Mouse (Mus musculus) testis, postnatal 10 days (tissue): ENCODE data around the gene Rab3a.
A peak's percentile ranks its signal among the peaks of the same experiment; 100 is the strongest.

Source experiments
- DNase-seq: peaks from one replicate; pipeline ENCODE4 v3.0.0; 2021; ENCODE audit warnings: low spot score

Gene Rab3a

DNA sequence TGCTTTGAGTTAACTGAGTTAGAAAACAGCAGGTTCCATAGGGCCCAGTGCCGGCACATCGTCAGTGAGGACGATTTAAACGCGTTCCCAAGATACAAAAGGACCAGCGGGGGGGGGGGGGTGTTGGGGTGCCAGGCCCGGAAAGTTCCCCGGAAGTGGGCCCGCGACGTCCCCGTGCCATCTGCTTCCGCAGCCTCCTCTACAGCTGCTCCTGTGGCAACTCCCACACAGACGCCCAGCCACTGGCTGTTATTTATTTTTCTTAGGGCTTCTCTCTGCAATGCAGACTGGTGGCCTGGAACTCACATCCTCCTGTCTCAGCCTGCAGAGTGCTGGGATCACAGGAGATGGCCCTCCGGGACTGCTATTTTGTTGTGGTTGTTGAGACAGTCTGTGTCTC, 46.7 kb downstream of the Rab3a start:
- no peak for DNase-seq

DNA sequence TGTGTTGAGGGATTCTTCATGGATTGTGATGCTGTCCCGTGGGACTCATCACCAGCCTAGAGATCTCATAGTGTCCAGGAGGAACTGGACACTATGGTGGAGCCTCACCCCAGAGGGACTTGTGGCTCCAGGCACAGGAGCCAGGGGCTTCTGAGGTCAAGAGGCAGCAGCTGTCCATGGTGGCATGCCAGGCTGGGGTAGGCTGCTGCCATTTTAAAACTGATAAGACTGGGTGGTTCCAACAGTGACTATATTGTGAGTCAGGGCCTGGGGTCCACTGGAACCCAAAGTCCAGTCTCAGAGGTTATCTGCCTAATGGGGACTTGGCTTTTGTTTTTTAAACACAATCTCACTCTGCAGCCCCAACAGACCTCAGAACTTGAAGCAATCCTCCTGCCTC, 47.4 kb downstream of the Rab3a start:
- no peak for DNase-seq

DNA sequence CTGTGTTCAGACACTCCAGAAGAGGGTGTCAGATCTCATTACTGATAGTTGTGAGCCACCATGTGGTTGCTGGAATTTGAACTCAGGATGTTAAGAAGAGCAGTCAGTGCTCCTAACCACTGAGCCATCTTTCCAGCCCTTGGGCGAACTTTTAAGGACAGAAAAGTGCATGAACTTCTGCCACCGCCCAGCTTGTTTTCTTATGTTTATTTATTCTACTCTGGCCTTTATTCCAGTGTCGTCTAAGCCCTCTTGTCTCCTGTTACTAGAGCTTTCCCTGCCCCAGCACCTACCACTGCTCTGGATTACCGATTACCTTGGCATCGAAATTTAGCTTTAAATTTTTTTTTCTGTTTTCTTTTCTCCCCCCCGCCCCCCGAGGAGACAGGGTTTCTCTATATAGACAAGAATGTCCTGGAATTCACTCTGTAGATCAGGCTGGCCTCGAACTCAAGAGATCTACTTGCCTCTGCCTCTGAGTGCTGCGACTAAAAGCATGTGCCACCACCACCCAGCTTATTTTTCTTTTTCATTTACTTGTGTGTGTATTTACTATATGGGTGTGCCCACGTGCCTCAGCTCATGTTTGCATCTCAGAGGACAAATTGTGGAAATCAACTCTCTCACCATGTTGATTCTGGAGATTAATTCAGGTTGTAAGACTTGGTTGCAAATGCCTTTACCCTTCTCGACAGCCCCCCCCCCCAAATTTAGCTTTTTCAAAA, 48.5 kb downstream of the Rab3a start:
- no peak for DNase-seq

DNA sequence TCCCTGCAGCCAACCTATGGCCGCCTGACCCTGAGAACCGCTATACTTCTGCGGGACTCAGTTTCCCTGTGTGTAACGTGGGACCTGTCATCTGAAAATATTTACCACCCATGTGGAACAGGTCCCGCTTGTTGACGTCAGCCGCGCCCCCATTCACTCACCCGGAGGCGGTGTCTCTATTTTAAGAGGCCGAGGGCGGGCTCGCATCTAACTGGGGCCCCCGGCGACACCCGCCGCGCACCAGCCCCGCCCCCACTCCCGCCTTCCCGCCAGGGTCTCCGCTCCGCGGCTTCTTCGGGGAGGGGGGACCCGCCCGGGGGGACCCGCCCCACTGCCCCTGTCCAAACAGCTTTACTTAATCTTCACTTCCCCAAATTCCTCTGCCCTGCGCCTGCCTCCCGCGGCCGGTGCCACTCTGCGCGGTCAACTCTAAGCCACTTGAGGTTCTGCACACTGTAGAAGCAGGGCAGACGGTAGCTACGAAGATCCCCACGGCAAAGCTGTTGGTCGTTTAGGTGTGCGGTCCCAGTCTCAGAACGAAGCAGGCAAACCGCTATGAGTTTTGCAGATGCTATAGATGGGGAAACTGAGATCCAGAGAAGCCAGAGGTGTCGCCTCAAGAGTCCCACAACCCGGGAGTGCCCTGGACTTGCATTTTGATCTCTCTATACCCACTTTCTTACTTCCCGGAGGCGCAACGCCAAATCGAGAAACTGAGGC, 49.4 kb downstream of the Rab3a start:
- DNase-seq = peak; percentile 72

DNA sequence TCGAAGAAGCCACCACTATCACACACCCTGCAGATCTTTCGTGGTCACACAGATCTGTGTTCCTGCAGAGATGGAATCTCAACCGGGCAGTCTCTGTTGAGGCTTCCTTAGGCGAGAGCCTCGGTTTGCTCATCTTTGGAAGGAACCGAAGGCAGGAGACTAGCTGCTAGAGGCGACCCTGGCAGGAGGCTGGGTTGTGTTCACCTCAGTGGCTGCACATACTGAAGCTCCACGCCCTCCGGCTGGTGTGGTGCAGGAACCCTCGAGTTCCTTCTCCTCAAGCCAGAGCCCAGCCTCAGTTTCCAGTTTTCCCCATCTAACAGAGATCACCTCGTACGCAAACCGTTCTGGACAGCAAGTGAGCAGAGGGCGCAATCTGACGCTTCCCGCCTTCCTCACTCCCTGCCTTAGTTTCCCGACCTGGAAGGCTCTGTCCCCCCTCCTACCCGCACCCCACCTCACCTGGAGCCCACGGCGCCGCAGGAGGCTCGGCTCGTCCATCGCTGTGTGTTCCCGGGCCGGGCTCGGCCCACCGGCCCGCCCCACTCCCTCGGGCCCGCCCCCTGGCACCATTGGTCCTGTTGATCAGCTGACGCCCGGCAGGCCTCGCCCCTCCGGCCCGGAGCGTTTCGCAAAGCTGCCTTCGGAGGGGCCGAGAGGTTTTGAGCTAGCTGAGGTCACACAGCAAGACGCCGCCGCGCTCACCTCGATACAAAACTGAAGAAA, 50.2 kb downstream of the Rab3a start, which contains the start of gene Mast3:
TSS of gene Mast3 (minus strand) at position 574 of the 726 bp plus-strand sequence.
- DNase-seq = peak; percentile 93

DNA sequence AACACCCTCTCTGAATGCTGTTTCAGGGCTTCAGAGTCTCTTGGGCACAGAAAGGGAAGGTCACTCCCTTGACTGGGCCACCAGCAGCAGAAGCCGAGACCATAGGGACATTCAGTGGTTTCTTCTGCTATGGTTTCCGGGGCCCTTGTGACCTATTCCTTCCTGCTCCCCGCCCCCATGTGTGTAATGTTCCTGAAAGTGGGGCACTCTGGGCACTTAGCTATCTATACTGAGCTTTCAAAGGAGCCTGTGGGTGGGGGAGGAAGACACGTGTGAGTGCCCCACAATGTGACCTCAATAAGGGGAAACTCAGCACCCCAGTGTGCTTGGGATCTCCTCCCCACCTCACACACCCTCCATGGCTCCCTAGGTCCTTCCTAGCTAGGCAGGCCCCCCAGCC, 52.1 kb downstream of the Rab3a start:
- no peak for DNase-seq

DNA sequence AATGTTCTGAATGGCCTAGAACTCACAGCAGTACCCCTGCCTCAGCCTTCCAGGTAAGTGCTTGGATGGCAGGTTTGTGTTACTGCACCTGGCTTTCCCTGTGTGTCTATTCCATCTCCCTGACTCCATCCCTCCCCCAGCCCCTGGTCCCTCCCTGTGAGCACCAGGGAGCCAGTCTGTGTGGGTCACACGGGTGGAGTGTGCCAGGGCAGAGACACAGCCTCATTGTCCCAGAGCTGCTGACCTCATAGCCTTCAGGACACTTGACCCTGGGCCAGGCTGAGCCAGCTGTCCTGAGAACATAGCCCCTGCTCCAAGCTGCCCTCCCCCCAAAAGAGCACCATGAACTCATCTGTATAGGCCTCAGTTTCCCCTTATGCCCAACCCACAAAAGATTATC, 52.8 kb downstream of the Rab3a start:
- no peak for DNase-seq

DNA sequence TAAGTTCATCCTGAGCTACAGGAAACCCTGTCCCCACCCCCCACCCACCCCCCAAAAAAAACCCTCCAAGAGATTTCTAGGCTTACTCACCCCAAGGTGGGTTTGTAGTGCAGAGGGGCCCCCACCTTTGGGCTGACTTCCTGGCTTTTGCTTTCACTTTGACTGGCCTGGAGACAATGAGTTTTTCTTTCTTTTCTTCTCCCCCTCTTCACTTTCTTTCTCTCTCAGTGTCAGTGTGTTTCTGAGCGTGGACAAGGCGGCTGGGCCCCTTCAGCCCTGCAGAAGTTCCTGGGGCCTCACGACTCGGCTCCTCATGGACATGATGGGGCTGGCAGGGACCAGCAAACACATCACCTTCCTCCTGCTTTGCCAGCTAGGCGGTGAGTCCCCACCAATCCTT, 53.8 kb downstream of the Rab3a start, which contains the start of gene Il12rb1:
TSS of gene Il12rb1 (plus strand) at position 211 of the 400 bp plus-strand sequence.
- no peak for DNase-seq
